Mouse (Mus musculus): ENCODE results near the gene 1700007K13Rik. TPM values are rescaled to one million over a fixed set of nuclear protein-coding genes. Genes with fewer than 3 reads are reported as not detected.

1700007K13Rik gene
- total and polyA plus RNA-seq, 3 experiments: not detected

- Histone ChIP-seq H3K79me2 (ENCODE audit: control insufficient read depth, insufficient read depth, low read length, poor library complexity) (peaks cover 12% of the 10 kb centered on the region), H3K9me3 (replicated peaks; ENCODE audit: insufficient read depth, low read length) (no peaks in the 10 kb centered on the region), H3K36me3 (ENCODE audit: control insufficient read depth in 1 of 2, insufficient read depth in 2 of 2, low read length in 2 of 2) (peaks cover 2% of the 10 kb centered on the region in 2 experiments; a peak in 3 of 4 replicates), H3K27ac (ENCODE audit: control insufficient read depth, low read depth, low read length) (peak within 1 kb of the TSS; percentile 3; the same call in 1 of the 2 replicates), H3K4me3 (ENCODE audit: control insufficient read depth in 1 of 2, insufficient read depth in 1 of 2, low read depth in 2 of 2, low read length in 2 of 2) (peak within 1 kb of the TSS; percentile 82 to 86), H3K4me1 (ENCODE audit: control insufficient read depth in 1 of 2, insufficient read depth in 2 of 2, low read length in 2 of 2) (peaks cover 3 to 12% of the 10 kb centered on the region in 2 experiments; a peak in 2 of 4 replicates), H3K27me3 (ENCODE audit: control insufficient read depth in 1 of 2, insufficient read depth in 2 of 2, low read length in 2 of 2) (no peaks in the 10 kb centered on the region), H3K9ac (ENCODE audit: control insufficient read depth, low read depth, low read length, poor library complexity, severe bottlenecking) (peak within 1 kb of the TSS; percentile 81)
- peak; percentile 92 for DNase-seq (ENCODE audit: low read depth, low spot score)
- TF ChIP-seq POLR2A (IDR thresholded peaks at IDR 0.05; ENCODE audit: control insufficient read depth in 1 of 2, insufficient read depth in 1 of 2, low read depth in 1 of 2, low read length in 2 of 2, poor library complexity in 1 of 2) (peak; percentile 88 to 89), CTCF (IDR thresholded peaks at IDR 0.05 in 2 of 3, conservative IDR thresholded peaks at IDR 0.05 in 1 of 3; ENCODE audit: control insufficient read depth in 1 of 3, insufficient read depth in 1 of 3, low read depth in 2 of 3, low read length in 3 of 3, poor library complexity in 1 of 3, severe bottlenecking in 1 of 3) (peak; percentile 79 to 98 (median 91)), POLR2AphosphoS2 (IDR thresholded peaks at IDR 0.05; ENCODE audit: low read length) (peak; percentile 79), SMC3 (IDR thresholded peaks at IDR 0.05; ENCODE audit: low read depth, low read length) (no peak), JUND (IDR thresholded peaks at IDR 0.05; ENCODE audit: low read depth, low read length) (no peak), ZNF384 (IDR thresholded peaks at IDR 0.05; ENCODE audit: low read depth, low read length) (0 out of 2 replicates have a peak, but pooled peaks have one; percentile 32), ZMIZ1 (IDR thresholded peaks at IDR 0.05; ENCODE audit: low read depth, low read length) (no peak), USF2 (IDR thresholded peaks at IDR 0.05; ENCODE audit: borderline replicate concordance in 1 of 2, insufficient read depth in 1 of 2, low read depth in 1 of 2, low read length in 2 of 2) (no peak), TAL1 (IDR thresholded peaks at IDR 0.05; ENCODE audit: low read length) (no peak), ETS1 (IDR thresholded peaks at IDR 0.05; ENCODE audit: low read depth, low read length) (no peak), USF1 (IDR thresholded peaks at IDR 0.05; ENCODE audit: low read depth, low read length) (no peak), MXI1 (IDR thresholded peaks at IDR 0.05; ENCODE audit: low read depth, low read length) (peak; percentile 92), MAFK (IDR thresholded peaks at IDR 0.05; ENCODE audit: borderline replicate concordance, low read depth, low read length) (no peak), HCFC1 (IDR thresholded peaks at IDR 0.05; ENCODE audit: low read depth, low read length) (peak; percentile 88), CHD2 (IDR thresholded peaks at IDR 0.05; ENCODE audit: low read length) (no peak), TBP (IDR thresholded peaks at IDR 0.05; ENCODE audit: low read depth, low read length) (0 out of 2 replicates have a peak, but pooled peaks have one; percentile 54), GABPA (IDR thresholded peaks at IDR 0.05; ENCODE audit: low read depth, low read length) (peak; percentile 81; the same call in 1 of the 2 replicates), ZC3H11A (IDR thresholded peaks at IDR 0.05; ENCODE audit: low read depth, low read length) (no peak), GATA1 (IDR thresholded peaks at IDR 0.05; ENCODE audit: low read depth, low read length) (no peak), TCF12 (IDR thresholded peaks at IDR 0.05; ENCODE audit: low read depth, low read length) (0 out of 2 replicates have a peak, but pooled peaks have one; percentile 48), RCOR1 (IDR thresholded peaks at IDR 0.05; ENCODE audit: low read depth, low read length) (no peak), MYB (IDR thresholded peaks at IDR 0.05; ENCODE audit: low read depth, low read length) (no peak), RAD21 (IDR thresholded peaks at IDR 0.05; ENCODE audit: low read depth, low read length) (no peak), MAZ (IDR thresholded peaks at IDR 0.05; ENCODE audit: low read depth, low read length) (no peak), SIN3A (IDR thresholded peaks at IDR 0.05; ENCODE audit: low read length) (peak; percentile 87), ZKSCAN1 (IDR thresholded peaks at IDR 0.05; ENCODE audit: low read depth, low read length) (no peak), MYC (IDR thresholded peaks at IDR 0.05; ENCODE audit: low read depth, low read length) (peak; percentile 69; the same call in 1 of the 2 replicates), KAT2A (conservative IDR thresholded peaks at IDR 0.05; ENCODE audit: low read depth, low read length) (no peak; the same call in 1 of the 2 replicates), E2F4 (IDR thresholded peaks at IDR 0.05; ENCODE audit: borderline replicate concordance, low read depth, low read length) (no peak), CHD1 (IDR thresholded peaks at IDR 0.05; ENCODE audit: low read depth, low read length) (no peak), ELF1 (IDR thresholded peaks at IDR 0.05; ENCODE audit: low read depth, low read length) (peak; percentile 61), MEF2A (IDR thresholded peaks at IDR 0.05; ENCODE audit: extremely low read depth, insufficient replicate concordance, low read depth, low read length, poor library complexity, severe bottlenecking) (no peak), MAX (IDR thresholded peaks at IDR 0.05; ENCODE audit: low read length) (peak; percentile 55; the same call in 1 of the 2 replicates), BHLHE40 (IDR thresholded peaks at IDR 0.05; ENCODE audit: borderline replicate concordance, low read depth, low read length) (no peak), POLR2AphosphoS5 (IDR thresholded peaks at IDR 0.05; ENCODE audit: borderline replicate concordance, low read depth, low read length) (no peak), UBTF (IDR thresholded peaks at IDR 0.05; ENCODE audit: borderline replicate concordance, insufficient read depth, low read depth, low read length) (no peak)
Measured at GRCm38 (mm10) chr2:28467860-28468485, 1.8 kb upstream of the 1700007K13Rik start, which contains the start of gene Mrps2. Gene Mrps2 (plus strand): TSS chr2:28468066.

All from MEL (cell line).